Mouse (Mus musculus) heart, embryonic 16.5 days (tissue): ENCODE data around the gene Efhd2. TPM values are rescaled to one million over a fixed set of nuclear protein-coding genes. Genes with fewer than 3 reads are reported as not detected.

Source experiments
- ATAC-seq: fragments of 200-750 bp; cut with Nextera tagmentation; replicated peaks from 2 replicates; pipeline ENCODE4 v1.8.0; 2017; ENCODE audit warnings: moderate number of reproducible peaks; ENCODE audit not compliant: insufficient read depth, low FRiP score; ENCODE audit errors: extremely low read depth
- H3K27ac ChIP-seq: fragments of 300-500 bp; sonication (generic); 2 replicates; pipeline ENCODE4 v1.5.1; 2014; ENCODE audit warnings: mild to moderate bottlenecking, low read length, control low read depth, moderate library complexity
- H3K27me3 ChIP-seq: fragments of 300-500 bp; sonication (generic); 2 replicates; pipeline ENCODE4 v1.6.1; 2014; ENCODE audit warnings: low read length, mixed read lengths; ENCODE audit not compliant: control insufficient read depth, insufficient read depth
- H3K36me3 ChIP-seq: fragments of 300-500 bp; sonication (generic); 2 replicates; pipeline ENCODE4 v1.6.1; 2014; ENCODE audit not compliant: control insufficient read depth, insufficient read depth
- H3K4me1 ChIP-seq: fragments of 300-500 bp; sonication (generic); 2 replicates; pipeline ENCODE4 v1.6.1; 2014; ENCODE audit warnings: low read length, mixed read lengths; ENCODE audit not compliant: control insufficient read depth, insufficient read depth
- H3K4me2 ChIP-seq: fragments of 300-500 bp; sonication (generic); 2 replicates; pipeline ENCODE4 v1.6.1; 2014; ENCODE audit warnings: low read depth, mild to moderate bottlenecking, control low read depth, low read length
- H3K4me3 ChIP-seq: fragments of 300-500 bp; sonication (generic); 2 replicates; pipeline ENCODE4 v1.5.1; 2014; ENCODE audit warnings: mild to moderate bottlenecking, control low read depth, low read length
- H3K9ac ChIP-seq: fragments of 300-500 bp; sonication (generic); 2 replicates; pipeline ENCODE4 v1.6.1; 2014; ENCODE audit warnings: low read length, control low read depth
- H3K9me3 ChIP-seq: fragments of 300-500 bp; sonication (generic); replicated peaks from 2 replicates; pipeline ENCODE4 v1.6.1; 2016; ENCODE audit warnings: low read length; ENCODE audit not compliant: control insufficient read depth
- WGBS: fragments of 180-500 bp; shearing (Covaris S2); extraction: QIAGEN DNeasy Blood & Tissue Kit; methylation state at CpG from one replicate; pipeline ENCODE4 v1.1.7; 2014; 5-methylcytosine and 5-hydroxymethylcytosine counted together
- polyA plus RNA-seq: library from polyadenylated mRNA; unstranded; fragments of >200 nt; fragmentation: Nextera tagmentation; extraction: Ambion mirVana; gene quantifications from 2 replicates; pipeline ENCODE4 v1.2.1, GENCODE M21; 2015

Efhd2 gene
- polyA plus RNA-seq, 1 experiment from 2014 or later, result 80.4 TPM

GRCm38 (mm10) chr4:141811375-141811774 is 63.3 kb downstream of the Efhd2 start:
- 92% methylated on average over 7 of the region's 7 CpGs for WGBS
- H3K27ac ChIP-seq, result no peak overlapping the region
- H3K27me3 ChIP-seq, result no peaks in the 10 kb centered on the region
- H3K4me2 ChIP-seq, result no peak overlapping the region
- peaks cover 33% of the 10 kb centered on the region for H3K36me3 ChIP-seq
- no peak overlapping the region for H3K4me3 ChIP-seq
- no peak overlapping the region for H3K9ac ChIP-seq
- ATAC-seq, result no peak
- H3K9me3 ChIP-seq, result no peaks in the 10 kb centered on the region
- H3K4me1 ChIP-seq, result no peaks in the 10 kb centered on the region

DNA sequence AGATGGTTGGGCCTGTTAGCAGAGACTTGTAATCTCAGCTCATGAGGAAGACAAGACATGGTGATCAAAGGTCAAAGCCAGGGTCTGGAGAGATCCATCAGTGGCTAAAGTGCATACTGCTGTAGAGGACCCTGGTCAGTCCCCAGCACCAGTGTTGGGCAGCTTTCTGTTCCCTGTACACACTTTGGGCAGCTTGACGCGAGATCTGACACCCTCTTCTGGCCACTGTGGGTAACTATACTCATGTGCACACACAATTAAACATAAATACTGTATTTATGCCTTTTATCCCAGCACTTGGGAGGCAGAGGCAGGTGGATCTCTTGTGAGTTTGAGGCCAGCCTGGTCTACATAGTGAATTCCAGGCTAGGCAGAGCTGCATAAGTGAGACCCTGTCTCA is 63.7 kb downstream of the Efhd2 start:
- H3K4me1 ChIP-seq, result no peaks in the 10 kb centered on the region
- ATAC-seq, result no peak
- no peak overlapping the region for H3K4me2 ChIP-seq
- H3K27me3 ChIP-seq, result no peaks in the 10 kb centered on the region
- H3K27ac ChIP-seq, result no peak overlapping the region
- 96% methylated on average over 2 of the region's 2 CpGs for WGBS
- H3K9ac ChIP-seq, result no peak overlapping the region
- no peak overlapping the region for H3K4me3 ChIP-seq
- peaks cover 33% of the 10 kb centered on the region for H3K36me3 ChIP-seq
- no peaks in the 10 kb centered on the region for H3K9me3 ChIP-seq

GRCm38 (mm10) chr4:141809850-141810464 is 64.8 kb downstream of the Efhd2 start:
- no peak overlapping the region for H3K4me2 ChIP-seq
- no peaks in the 10 kb centered on the region for H3K9me3 ChIP-seq
- no peak overlapping the region for H3K9ac ChIP-seq
- H3K4me3 ChIP-seq, result no peak overlapping the region
- no peak for ATAC-seq
- no peaks in the 10 kb centered on the region for H3K4me1 ChIP-seq
- H3K36me3 ChIP-seq, result peaks cover 40% of the 10 kb centered on the region
- H3K27ac ChIP-seq, result no peak overlapping the region
- no peaks in the 10 kb centered on the region for H3K27me3 ChIP-seq
- WGBS, result 72% methylated on average over 8 of the region's 8 CpGs

Other genes starting within 250 kb of the Efhd2 start
- 4.9 and 6.2 TPM in 2 replicates for gene Plekhm2, start 210.0 kb downstream of the Efhd2 start, polyA plus RNA-seq
- gene Rsc1a1, start 189.3 kb downstream of the Efhd2 start, polyA plus RNA-seq, result 0.21 TPM in 1 of 2 replicates, not detected in the other
- 14.1 and 15.1 TPM in 2 replicates for gene Ddi2, start 151.5 kb downstream of the Efhd2 start, polyA plus RNA-seq
- 0.71 and 1.2 TPM in 2 replicates for gene Agmat, start 128.2 kb downstream of the Efhd2 start, polyA plus RNA-seq
- gene Dnajc16, start 84.0 kb downstream of the Efhd2 start, polyA plus RNA-seq, result 4.4 and 4.5 TPM in 2 replicates
- 17.1 and 19.3 TPM in 2 replicates for gene Casp9, start 81.3 kb downstream of the Efhd2 start, polyA plus RNA-seq
- gene Cela2a, start 48.8 kb downstream of the Efhd2 start, polyA plus RNA-seq, result 0.63 TPM in 1 of 2 replicates, not detected in the other
- not detected in 2 replicates for gene Ctrc, start 28.6 kb downstream of the Efhd2 start, polyA plus RNA-seq
- 3.0 and 4.0 TPM in 2 replicates for gene Fhad1, start 140.2 kb upstream of the Efhd2 start, polyA plus RNA-seq
- gene Tmem51, start 209.4 kb upstream of the Efhd2 start, polyA plus RNA-seq, result 48.5 and 49.2 TPM in 2 replicates